Mouse (Mus musculus) kidney, adult 2 months (tissue): ENCODE data around the gene Vps26a.

ENCODE experiments used
- CTCF ChIP-seq: fragments of 200-500 bp; conservative IDR thresholded peaks from 2 replicates; pipeline ENCODE4 v1.5.1; 2011; ENCODE audit warnings: low read depth, mild to moderate bottlenecking, control low read depth, low read length, moderate library complexity, mixed read lengths; ENCODE audit not compliant: insufficient read depth, insufficient read length
- POLR2A ChIP-seq: fragments of 200-500 bp; IDR thresholded peaks from one replicate; pipeline ENCODE4 v1.6.1; 2011; ENCODE audit warnings: low read depth, low read length, control low read depth

DNA sequence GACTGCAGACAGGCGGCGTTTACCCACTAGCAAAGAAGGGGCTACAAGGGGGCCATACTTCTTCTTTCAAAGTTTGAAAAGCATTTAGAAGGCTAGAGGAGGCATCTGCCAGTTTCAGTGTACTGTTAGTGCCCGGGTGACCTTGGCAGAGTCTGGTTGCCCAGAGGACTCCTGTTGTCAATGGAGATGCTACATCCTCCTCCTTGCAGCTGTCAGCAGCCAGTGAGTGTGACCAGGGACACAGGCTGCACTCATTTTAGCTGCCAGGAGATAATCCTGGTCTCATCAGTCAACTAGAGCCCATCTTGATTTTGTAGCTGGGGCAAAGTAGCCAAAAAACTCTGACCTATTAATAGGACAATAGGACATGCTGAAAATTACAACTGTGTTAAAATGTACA lies 65.5 kb downstream of the Vps26a start:
- no peak for TF ChIP-seq POLR2A
- no peak for TF ChIP-seq CTCF
